Mouse (Mus musculus): ENCODE results near the gene Slmap.
"Not testable (repeated sequence)": the region's sequence is repeated elsewhere in the genome, so short reads cannot be mapped to it uniquely, and the experiment has no call there.

Gene Slmap

DNA sequence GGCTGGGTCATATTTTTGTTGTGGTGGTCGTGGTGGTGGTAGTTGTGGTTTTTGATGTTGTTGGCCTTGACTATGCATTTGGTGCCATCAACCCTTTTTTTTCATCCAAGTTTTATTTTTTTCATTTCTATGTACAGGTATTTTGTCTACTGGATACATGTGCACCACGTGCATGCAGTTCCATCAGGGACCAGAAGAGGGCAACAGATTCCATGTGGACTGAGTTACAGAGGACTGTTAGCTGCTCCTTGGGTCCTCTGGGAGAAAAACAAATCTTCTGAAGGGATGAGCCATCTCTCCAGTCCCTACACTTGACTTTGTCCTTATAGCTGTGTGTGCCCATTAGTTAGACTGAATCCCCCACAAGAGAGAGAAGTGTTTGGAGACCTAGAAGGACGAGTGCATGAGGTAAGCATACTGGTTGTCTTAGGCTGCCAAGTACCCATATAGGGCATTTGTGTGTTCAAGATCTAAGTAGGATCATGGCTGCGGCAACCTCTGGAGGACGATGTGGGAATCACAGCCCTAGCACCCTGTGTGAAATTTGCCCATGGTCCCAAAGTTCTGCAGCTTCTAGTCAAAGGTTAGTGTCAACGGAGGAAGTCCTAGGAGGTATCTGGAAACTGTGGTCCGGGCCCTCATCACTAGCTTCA is 136.1 kb downstream of the Slmap start:
- DNase-seq (ENCODE audit: low spot score): no peak

GRCm38 (mm10) chr14:26391866-26392265 is 142.9 kb downstream of the Slmap start:
- DNase-seq (ENCODE audit: low spot score): no peak

DNA sequence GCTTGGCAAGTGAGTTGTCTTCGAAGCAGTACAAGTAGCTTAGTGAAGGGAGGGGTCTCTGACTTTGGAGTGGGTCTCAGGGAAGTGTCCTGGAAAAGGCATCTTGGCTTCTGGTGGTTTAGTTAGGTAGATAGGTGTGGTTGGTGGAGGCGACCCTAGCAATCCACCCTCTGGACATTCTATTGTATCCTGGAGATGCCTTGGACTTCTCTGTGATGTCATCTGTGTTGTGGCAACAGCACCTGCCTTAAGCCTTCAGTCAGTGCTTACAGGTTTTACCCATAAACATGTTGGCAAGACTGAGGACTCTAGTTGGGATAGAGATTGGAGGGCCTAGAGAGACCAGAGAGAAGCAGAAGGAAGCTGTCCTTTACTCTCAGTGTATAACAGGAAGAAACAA is 145.8 kb downstream of the Slmap start:
- DNase-seq (ENCODE audit: low spot score): not testable (repeated sequence)

DNA sequence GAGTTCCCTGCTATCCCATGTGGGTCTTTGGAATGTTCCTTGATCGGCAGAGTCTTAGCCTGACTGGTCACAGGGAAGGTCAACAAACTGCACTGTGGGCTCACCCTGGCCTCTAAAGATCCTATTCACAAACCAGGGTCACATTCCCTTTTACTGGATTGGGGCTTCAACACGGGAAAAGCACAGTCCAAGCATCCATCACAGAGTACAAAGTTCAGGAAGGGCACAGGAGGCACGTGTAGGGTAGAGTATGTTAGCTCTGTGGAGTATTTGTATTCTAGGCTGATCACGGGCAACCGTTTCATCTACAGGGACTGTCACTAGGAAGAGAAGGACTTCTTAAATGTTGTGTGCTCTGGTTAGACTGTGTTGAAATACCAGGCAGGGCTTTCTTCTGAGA is 147.7 kb downstream of the Slmap start:
- DNase-seq (ENCODE audit: low spot score): not testable (repeated sequence)

GRCm38 (mm10) chr14:26385659-26386058 is 149.1 kb downstream of the Slmap start:
- not testable (repeated sequence) for DNase-seq (ENCODE audit: low spot score)

DNA sequence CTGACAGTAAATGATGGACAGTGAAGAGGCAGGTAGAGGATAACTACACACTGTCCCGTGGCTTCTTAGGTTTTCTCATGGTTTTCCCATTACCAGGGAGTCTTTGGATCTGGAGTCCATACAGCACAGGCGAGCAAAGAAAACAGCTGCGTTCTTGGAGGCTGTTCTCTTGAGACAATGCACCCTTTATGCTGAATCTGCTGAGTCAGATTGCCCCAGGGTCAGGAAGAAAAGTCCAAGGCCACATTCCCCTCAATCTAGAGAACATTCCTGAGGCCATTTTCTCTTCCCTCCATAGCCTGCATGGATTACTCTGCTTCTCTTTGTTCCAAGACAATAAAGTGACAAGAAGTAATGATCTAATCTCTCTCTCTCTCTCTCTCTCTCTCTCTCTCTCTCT is 155.7 kb downstream of the Slmap start:
- no peak for DNase-seq (ENCODE audit: low spot score)

DNA sequence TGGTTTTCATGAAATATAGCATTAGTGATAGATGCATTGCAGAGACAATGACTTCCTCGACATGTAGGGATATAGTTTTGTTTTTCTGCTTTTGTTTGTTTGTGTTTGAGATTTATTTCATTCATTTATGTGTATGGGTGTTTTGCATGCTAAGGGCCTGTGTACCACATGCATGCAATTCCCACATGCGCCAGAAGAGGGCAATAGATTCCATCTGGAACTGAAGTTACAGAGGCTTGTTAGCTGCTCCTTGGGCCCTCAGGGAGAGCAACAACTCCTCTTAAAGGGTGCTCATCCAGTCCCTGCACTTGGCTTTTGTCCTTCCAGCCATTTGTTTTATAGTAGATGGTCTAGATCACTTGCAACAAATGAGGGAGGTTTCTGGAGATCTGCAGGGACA is 158.1 kb downstream of the Slmap start:
- peak; percentile 40 for DNase-seq (ENCODE audit: low spot score)

Measured in adipocyte (in vitro differentiated cells).